Mouse (Mus musculus): ENCODE results near the gene Plbd1.
A peak's percentile ranks its signal among the peaks of the same experiment; 100 is the strongest.

Plbd1 gene

DNA sequence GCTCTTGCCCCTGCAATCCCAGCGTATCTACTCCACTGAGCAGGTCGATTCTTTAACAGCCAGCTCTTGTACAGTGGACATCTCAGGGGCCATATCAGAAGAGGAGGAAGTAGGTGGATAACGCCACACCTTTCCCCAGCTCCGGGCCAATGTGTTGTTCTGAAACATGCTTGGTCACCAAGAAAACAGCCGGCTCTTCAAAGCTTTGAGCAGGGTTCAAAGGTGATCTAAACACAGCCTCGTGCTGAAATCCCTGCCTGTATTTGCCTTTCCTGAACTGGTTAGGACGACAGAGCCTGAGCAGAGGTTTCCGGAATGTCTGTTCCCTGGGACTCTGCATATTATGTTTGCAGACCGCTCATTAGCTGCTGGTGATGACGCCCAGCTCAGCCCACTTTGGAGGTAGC lies 14.3 kb downstream of the Plbd1 start:
- peak in 1 of 2 experiments; percentile 13 for DNase-seq

DNA sequence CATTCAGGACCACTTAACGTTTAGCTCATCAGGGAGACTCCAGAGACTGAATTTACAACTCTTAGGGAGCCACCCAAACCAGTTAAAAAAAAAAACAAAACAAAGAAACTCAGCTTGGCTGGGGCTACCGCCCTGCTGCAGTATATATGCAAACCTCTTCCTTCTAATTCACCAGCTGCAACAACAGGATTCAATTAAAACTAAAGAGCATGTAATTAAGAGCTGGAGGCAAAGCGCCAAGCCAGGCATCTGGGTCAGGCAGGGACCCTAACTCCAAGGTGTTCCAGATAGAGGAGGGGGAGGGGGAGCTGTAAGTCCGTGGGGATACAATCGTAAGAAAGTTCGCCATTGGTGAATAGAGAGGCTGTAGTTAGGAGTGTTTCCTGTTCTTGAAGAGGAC lies 15.5 kb downstream of the Plbd1 start:
- no peak for DNase-seq

DNA sequence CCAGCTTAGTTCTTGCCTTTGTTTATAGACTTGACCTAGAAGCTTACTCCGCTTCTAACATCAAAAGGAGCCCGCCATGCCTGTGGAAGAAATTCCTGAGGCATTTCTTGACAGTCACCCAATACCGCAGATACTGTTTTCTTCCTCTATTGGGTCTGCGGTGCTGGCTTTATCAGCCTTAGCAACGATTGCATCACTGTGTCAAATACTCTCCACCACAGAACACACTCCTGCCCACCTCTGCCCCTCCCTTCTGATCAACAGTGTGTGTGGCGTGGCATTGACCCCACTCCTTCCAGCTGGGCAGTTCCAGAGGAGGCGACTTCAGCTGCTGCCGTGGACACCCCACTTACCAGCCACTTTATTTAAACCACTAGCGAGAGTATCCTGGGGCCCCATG lies 16.0 kb downstream of the Plbd1 start:
- DNase-seq = no peak

DNA sequence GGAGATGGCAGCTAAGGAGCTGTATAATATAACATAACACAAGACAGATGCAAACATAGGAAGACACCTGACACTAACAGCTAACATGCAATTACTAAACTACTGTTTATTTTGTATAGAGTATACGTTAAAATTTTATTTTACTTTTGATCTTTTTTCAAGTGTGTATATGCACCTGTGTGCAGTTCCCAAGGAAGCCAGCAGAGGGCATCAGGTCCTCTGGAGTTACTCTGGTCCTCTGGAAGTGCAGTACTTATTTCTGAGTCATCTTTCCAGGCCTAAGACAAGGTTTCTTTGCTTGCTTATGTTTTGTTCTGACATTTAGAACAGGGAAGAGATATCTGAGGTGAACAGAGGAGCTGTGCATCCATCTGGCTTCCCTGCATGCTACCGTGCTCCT lies 17.6 kb downstream of the Plbd1 start:
- peak in 1 of 2 experiments; percentile 14 for DNase-seq

DNA sequence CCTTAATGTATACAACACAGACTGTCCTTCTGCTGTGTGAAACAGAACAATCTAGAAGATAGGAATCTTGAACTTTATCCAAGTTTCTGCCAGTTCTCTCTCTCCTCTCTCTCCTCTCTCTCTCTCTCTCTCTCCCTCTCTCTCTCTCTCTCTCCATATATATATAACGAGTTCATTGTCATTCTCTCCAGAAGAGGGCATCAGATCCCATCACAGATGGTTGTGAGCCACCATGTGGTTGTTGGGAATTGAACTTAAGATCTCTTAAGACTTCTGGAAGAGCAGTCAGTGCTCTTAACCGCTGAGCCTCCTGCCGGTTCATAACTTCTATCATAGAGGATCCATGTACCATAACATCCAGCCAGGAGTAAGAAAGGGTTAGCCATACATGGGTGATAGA lies 26.7 kb downstream of the Plbd1 start:
- no peak for DNase-seq

DNA sequence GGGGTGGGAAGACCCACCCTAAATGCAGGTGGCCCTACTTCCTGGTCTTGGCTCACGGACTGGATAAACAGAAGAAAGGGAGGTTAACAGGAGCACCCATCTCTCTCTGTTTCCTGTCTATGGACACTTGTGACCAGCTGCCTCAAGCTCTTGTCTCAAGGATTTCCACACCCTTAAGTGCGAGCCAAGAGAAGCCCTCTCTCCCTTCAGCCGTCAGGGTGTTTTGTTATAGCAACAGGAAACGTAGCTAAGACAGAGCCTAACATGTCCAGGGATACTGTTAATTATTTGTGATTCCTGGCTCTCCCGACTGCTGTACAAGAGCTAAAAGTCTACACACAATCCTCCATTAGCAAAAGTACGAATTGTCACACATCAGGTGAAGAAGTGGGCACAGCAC lies 28.0 kb downstream of the Plbd1 start:
- DNase-seq = no peak

DNA sequence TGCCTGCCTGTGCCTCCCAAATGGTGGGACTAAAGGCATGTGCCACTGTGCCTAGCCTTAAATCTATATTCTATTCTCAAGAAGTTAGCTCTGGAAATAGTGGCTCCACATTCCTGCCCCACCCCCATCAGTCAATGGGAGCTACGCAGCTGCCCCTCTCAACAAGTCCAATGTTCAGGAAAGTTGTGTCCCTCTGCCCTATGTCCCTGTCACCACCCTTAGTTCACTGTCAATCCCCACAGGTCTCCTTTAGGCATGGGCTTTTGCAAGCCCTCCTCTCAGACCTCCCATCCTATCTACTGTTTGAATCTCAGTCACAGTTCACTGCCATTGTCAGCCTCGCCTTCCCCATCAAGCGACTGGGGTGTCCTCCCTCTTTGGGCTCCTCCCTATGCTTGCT lies 28.6 kb downstream of the Plbd1 start:
- no peak for DNase-seq

DNA sequence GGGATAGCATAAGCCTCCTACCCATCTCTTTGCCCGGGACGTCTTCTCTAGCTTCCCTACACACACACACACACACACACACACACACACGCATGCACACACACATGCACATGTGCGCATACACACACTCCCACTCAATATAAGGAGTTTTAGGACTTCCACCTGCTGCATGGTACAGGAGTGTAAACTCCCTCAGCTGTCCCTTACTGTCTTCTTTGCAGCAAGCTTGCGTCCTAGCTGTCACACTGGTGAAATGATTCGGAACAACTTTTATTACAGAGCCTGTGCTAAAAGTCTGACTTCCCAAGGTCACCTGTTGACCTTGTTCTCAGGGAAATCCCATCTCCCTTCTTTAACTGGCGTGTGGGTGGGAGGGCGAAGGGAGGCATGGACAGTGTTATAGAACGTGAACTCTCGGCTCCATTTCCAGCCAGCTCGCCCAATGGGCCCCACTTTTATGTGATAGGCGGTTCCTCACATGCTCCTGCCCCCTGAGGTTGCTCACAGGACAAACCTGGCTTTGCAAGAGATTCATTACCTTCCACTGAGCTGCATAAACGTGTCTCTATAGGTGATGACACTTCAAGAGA lies 29.7 kb downstream of the Plbd1 start:
- DNase-seq = no peak

DNA sequence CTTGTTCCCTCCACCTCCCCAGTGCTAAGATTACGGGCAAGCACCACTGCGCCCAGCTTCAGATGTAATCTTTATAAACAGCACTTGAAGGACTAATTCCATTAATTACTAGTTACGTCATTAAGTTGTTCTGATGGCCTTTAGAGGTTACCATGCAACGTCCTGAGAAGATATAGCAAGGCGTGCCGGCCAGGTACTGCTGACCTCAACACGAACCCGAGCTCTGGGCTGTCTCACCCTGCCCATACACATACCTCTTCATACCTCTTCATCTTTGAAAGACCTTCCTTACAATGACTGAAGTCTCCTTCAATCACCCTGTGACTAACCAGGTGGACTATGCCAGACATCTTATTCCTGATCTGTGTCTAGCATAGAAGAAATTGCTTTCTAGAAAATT lies 30.2 kb downstream of the Plbd1 start:
- DNase-seq = no peak

DNA sequence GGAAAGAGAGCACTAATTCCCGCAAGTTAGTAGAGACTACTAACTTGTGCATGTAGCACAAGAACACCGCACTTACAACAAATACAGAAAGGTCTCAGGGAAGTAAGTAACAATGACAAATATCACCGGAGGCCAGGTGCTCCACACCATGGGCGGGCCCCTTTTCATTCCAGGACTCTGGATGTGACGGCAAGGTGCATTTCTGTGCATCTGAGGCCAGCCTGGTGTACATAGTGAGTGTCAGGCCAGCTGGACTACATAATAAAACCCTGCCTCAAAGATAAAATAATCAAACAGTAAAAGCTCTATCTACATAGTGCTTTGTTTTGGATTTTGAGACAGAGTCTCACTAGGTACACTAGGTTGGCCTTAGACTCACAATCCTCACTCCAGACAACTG lies 32.1 kb downstream of the Plbd1 start:
- DNase-seq = no peak

DNA sequence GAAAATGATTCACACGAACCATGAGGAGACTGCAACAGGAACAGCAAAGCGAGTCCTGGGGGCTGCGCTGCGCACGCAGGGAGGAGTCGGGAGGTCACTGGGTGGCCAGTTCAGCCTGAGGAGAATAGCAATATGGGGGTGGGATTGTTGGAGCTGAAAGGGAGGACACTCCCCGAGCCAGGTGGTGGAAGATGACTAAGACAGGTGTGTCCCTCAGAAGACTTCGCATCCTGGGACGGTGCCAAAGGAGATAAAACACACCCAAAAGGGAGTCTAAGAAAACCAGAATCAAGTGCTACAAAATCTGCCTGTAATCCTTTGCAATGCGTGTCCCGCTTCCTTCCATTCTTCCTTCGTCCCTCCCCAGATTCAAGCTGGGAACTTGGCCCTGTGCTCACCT lies 36.3 kb downstream of the Plbd1 start:
- no peak for DNase-seq

DNA sequence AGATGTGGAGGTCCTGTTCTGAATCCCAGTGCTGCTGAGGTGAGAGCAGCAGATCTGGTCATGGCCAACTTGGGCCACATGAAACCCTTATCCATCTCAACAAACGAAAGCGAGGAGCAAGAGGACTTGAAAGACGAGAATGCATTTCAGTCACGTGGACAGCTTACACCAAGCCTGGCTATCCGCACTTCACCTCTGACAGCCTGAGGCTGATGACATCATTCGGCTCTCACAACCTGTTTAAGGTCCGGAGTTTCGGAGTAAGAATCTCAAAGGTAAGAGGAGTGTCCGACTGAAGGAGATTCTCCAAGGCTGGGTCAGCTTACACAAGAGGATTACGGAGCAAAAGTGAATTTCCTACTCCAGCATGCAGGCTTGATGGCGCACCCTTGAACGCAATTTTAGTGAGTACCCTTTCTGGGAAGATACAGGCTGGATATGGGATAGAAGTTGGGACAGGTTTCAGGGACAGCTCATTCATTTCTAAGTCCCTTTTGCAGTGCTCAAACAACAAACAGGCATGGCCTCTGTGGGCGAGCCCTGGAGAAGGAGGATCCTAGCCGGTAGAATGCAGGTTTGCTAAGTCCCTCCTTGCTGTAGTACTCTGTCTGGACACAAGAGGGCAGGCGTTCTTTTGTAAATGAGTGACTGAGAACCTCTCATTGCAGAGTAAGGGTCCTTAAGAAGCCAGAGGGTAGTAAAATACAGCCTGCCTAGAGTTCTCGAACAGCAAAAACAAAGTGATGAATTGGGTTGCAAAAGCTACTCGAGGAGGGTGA lies 41.2 kb downstream of the Plbd1 start:
- peak; percentile 83 to 95 for DNase-seq

DNA sequence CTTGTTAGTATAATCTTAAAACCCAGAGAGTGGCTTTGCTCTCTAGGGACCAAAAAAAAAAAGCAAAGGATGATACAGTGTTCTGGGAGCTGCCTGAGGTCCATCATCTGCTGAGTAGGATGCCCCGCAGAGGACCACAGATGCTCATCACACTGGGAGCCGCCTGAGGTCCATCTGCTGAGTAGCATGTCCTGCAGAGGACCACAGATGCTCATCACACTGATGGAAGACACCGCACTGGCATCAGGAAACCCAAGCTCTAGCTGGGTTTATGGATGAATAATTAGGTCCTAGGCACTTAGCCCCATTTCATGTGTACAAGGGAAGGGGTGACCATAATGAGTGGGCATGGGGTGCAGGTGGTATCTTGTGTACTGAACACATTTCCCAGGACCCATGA lies 47.6 kb downstream of the Plbd1 start:
- no peak for DNase-seq

DNA sequence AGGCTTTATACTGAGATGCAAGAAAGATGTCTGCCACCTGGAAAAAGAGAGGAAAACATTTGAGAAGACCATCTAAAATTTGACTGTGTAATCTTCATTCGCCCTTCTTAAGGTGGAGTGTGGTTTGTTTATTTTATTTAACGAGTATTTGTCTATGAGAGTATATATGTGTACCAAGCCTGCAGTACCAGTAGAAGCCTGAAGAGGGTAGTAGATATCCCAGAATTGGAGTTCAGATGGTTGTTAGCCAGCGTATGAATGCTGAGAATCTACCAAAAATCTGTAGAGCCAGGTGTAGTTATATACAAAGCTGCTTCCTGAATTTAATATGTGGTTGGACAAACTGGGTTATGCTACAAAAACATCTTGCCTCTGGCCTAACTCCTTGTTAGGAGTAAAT lies 49.4 kb downstream of the Plbd1 start:
- DNase-seq = no peak

DNA sequence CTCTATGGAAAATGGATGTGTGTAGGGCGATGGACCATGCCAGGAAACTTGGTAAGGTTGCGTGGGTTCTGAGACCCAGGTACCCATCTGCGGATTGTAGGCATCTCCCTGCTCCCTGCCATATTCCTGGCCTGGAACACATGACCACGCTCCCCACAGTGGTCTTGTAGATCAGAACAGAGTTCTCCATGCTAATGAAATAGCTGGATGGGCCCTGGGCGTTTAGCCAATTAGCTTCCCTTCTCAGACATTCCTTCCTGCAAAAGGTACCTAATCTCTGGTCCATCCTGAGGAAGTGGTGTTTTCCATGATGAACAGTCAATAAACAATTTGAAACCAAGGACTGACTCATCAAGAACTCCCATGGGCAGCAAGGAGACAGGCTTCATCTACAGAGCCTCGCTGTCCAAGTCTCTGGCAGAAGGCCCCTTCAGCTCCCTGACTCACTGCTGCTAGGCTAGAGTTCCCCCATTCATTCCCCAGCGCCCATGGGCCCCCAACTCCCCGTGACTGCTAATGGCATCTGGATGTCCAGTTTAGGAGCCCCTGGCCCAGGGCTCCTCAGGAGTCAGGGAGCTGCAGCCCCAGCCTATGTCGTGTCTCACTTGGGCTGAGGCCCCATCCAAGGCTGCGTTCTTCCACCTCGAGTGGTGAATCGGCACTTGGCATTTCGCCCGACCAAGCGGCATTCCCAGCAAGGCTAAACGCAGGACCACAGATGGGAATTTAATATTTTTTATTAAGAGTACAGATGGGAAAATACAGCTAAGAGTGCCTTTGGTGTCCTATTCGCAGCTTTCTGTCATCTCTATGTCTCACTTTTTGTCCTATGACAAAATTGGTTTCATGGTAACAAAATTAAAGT lies 50.1 kb downstream of the Plbd1 start:
- DNase-seq = no peak

DNA sequence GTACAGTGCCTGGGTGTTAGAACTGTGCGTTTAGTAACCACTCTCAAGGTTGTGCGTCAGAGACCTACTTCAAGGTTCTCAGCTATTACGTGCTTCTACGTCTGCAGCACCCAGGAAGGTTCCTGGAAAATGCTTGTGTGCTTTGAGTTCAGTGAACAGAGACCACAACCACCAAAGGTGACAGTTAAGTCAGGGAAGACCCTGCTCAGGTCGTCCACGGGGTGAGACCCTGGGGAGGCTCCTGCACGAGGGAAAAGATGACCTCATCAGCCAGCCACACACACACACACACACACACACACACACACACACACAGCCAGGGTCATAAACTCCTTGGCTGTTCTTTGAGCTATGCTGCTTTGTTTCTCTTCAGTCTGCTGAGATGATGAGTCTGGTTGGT lies 59.1 kb downstream of the Plbd1 start:
- no peak for DNase-seq

DNA sequence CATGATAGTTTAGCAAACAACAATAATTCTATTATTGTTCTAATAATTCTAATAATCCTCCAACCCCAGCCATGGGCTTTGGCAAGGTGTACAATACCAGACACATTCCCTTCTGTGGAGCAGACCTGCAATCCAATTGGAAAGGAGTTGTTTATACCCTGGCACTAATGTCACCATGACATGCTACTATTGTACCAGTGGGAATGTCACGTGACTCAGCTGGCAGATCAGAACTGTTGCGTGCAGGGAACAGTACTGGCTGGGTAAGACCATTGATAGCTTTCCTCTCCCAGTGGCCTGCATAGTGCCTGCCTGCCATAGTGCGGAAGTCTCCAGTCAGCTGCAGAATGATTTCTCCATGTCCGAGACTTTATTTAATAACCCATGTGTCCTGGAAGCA lies 67.2 kb downstream of the Plbd1 start:
- no peak for DNase-seq

DNA sequence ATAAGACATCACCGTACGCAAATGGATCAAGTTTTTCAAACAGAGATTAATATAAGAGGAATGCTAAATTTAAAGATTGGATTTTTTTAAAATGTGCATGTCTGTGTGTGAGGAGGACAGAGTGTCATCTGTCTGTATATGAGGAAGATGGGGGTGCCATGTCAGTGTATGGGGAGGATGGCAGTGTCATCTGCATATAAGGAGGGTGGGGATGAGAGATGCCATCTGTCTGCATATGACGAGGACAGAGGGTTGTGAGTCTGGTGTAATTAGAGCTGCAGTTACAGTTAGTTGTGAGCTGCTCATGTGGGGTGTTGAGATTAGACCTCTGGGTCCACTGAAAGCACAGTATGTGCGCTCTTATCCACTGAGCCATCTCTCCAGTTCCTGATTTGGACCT lies 71.0 kb downstream of the Plbd1 start:
- DNase-seq = no peak

DNA sequence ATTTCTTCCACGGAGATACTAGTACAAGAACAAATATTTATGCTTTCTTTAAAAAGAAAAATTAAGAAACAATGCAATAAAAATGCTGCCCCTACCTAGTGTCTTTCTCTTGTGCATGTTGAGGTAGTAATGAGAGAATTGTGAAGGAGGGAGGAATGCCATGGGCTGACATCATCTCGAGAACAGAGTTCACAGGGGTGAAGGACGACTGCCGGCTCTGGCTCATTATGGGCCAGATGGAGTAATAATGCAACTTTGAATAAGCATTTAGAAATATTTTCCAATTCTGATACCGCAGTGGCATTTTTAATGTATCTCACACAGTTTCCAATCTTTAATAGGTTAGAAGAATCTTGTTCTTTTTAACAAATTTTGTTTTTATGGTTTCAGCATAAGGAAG lies 95.7 kb downstream of the Plbd1 start:
- DNase-seq = no peak
